Mouse (Mus musculus) gastrocnemius, adult 2 months (tissue): Measurements from ENCODE around the gene Ophn1. TPM values are rescaled to one million over a fixed set of nuclear protein-coding genes. Genes with fewer than 3 reads are reported as not detected.

Experiments used
- DNase-seq: peaks from one replicate; pipeline ENCODE4 v3.0.0; 2022
- H3K27ac ChIP-seq: fragments of 200-600 bp; 2 replicates; pipeline ENCODE4 v1.8.1; 2022; ENCODE audit warnings: mild to moderate bottlenecking
- H3K4me3 ChIP-seq: fragments of 200-600 bp; 2 replicates; pipeline ENCODE4 v1.8.1; 2022; ENCODE audit warnings: mild to moderate bottlenecking, moderate library complexity
- CTCF ChIP-seq: fragments of 200-600 bp; IDR thresholded peaks from 2 replicates; pipeline ENCODE4 v1.8.1; 2022; ENCODE audit warnings: antibody characterized with exemption, mild to moderate bottlenecking, moderate library complexity
- intact Hi-C: fragments of 180-260 bp; cut with DNase I; formaldehyde crosslinking; loops from one replicate; pipeline ENCODE4 v1.15.1; 2025
- total RNA-seq, 2 experiments: library from RNA; stranded (reverse); gene quantifications; 2 replicates each; pipeline ENCODE4 v1.2.3; 2021

The Ophn1 gene
- total RNA-seq, 2 experiments from 2014 or later, result 3.5 to 3.9 TPM

DNA sequence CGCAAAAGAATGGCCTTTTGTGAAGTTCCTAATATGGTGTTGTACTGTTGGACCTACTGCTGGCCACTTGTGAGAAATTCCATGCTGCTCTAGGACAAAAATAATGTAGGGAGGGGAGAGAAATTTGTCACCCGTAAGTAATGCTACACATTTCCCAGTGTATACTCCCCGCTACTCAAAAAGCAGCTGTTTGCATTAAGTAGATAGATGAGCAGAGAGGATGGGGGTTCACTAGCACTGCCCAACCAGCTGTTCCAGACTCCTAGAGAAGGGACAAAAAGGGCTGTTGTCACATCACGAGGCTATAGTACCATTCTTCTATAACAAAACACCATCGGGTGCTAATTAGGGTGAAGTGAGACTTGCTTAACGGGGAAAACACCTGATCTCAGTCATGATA, 15.7 kb downstream of the Ophn1 start:
- TF ChIP-seq CTCF, result no peak
- intact Hi-C loops, result no loop called here
- no peak for DNase-seq

DNA sequence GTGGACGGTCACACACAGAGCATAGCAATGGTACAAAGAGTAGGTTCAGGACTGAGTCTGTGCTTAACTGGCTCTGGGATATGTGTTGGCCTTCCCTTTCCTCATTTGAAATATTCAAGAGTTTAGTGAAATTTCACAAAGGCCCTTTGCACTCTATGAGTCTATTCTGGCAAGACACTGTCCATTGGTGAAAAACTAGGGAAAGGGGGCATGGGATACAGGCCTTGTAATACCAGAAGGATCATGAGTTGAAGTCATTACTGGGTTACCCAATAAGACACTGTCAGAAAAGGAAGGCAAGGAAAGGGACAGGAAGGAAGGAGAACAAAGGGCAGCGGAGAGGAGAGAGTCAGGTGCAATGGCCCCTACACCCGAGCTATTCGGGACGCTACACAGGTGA, 16.7 kb downstream of the Ophn1 start:
- Histone ChIP-seq H3K27ac (no peak overlapping the region), H3K4me3 (no peak overlapping the region)
- intact Hi-C loops, result no loop called here
- DNase-seq, result no peak
- no peak for TF ChIP-seq CTCF

More for the DNA sequence above, 15.7 kb downstream of the Ophn1 start:
- Histone ChIP-seq H3K27ac (no peak overlapping the region), H3K4me3 (no peak overlapping the region)

DNA sequence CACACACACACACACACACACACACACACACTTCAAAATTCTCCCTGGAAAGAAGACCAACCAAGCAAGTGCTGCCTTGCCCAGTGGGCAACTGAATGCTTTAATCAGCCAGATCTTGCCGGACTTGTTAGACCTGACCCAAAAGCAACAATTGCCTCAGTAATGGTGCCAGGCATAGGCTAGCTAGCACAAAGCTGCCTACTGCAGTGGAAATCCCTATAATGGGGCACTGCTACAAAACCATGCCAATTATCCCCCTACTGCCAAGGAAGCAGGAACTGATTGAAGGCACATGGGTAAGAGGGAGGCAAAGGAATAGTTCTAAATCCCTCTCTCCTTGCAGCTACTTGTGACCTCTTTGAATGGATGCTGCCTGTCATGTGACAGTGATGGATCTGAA, 18.8 kb downstream of the Ophn1 start:
- TF ChIP-seq CTCF, result no peak
- intact Hi-C loops, result no loop called here
- Histone ChIP-seq H3K27ac (no peak overlapping the region), H3K4me3 (no peak overlapping the region)
- no peak for DNase-seq

DNA sequence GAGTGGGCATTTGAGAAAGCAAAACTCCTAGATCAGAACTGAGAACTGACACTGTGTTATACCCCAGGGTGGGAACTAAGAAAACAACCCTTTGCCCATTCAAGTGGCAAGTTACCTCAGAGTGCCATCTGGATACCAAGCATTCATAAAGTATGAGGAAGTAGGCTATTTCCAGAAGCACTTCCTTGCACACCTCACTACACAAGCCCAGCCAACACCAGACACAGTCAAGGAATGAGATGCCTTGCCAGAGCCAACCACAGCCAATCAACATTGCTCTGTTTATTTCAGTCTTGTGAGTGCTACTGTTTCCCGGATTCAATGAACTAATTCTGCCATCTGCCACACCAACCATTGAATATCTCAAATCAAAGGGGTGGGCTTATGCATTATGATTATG, 20.3 kb downstream of the Ophn1 start:
- Histone ChIP-seq H3K27ac (no peak overlapping the region), H3K4me3 (no peak overlapping the region)
- intact Hi-C loops, result no loop called here
- TF ChIP-seq CTCF, result no peak
- no peak for DNase-seq

DNA sequence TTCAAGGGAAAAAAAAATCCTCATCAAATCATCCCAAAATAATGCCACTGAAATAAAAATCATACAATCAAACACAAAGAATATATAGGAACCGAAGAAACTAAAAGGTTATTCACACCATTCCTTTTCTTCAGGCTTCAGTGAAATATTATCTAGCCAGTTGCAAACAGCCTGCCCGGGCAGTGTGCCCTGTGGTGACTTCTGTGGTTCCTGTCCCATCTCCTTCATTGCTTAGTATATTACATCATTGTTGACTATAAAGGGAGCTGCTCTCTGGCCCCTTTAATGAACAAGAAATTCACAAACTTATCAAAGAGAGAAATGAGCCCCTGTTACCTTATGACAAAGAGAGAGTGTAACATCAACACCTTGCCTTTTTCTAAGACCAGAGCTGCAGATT, 21.1 kb downstream of the Ophn1 start:
- no peak overlapping the region for H3K4me3 ChIP-seq
- no peak overlapping the region for H3K27ac ChIP-seq
- TF ChIP-seq CTCF, result no peak
- peak; percentile 58 for DNase-seq
- intact Hi-C loops, result no loop called here

DNA sequence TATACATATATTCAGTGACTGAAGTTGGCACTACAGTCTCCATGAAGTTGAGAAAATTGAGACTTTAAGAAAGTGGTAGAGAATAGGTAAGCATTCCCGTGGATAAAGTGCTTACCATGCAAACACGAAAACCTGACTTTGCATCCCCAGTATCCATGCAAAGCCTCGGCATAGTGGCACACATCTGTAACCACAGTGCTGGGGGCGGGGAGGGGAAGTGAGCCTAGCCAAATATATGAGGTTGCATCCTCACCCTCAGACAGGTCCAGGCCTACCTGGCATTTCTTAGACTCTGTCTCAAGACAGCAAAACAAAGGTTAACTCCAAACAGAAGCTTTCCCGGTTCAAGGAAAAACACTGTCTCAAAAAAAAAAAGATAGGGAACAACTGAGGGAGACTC, 21.7 kb downstream of the Ophn1 start:
- intact Hi-C loops, result no loop called here
- TF ChIP-seq CTCF, result no peak

DNA sequence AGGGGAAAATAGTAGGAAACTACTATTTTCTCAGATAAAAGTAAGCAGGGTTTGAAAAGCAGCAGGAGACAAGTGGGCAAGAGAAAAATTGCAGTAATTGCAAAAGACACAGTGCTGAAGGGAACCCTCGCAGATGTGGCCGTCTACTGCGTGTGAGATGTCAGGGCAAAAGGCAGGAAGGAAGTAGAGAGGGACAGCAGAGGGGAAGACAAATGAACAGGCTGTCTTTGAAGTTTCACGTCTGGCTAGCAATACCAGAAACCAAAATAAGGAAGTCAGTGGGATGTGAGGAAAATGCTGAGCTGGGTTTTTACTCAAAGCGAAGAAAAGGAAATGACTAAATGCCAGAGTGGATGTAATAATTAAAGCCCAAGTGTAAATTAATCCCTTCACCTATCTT, 30.7 kb downstream of the Ophn1 start:
- intact Hi-C loops, result no loop called here
- no peak for TF ChIP-seq CTCF
- DNase-seq, result no peak
- no peak overlapping the region for H3K27ac ChIP-seq
- no peak overlapping the region for H3K4me3 ChIP-seq

More for the DNA sequence above, 21.7 kb downstream of the Ophn1 start:
- H3K4me3 ChIP-seq, result no peak overlapping the region
- no peak overlapping the region for H3K27ac ChIP-seq
- no peak for DNase-seq

DNA sequence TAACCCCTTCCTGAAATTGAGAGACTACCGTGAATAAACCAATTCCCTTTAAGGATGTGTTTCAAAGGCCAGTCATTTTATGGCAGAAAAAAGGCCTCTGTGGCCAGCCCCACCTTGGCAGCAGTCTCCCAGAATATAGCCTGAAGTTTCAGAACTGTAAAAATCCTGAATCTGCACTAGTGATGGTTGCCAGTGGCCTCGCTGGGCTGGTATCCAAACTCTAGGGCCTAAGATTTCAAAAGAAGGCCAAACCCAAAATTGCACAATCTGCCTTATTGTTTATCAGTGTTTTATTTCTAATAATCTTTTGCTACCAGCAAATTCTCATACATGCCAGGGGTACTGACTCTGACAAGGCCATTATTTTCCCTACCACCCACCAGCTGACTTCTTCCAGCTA, 34.8 kb downstream of the Ophn1 start:
- peak; percentile 68 for DNase-seq
- Histone ChIP-seq H3K27ac (peak overlapping the region; percentile 66), H3K4me3 (no peak overlapping the region)
- no peak for TF ChIP-seq CTCF
- intact Hi-C loops, result no loop called here

DNA sequence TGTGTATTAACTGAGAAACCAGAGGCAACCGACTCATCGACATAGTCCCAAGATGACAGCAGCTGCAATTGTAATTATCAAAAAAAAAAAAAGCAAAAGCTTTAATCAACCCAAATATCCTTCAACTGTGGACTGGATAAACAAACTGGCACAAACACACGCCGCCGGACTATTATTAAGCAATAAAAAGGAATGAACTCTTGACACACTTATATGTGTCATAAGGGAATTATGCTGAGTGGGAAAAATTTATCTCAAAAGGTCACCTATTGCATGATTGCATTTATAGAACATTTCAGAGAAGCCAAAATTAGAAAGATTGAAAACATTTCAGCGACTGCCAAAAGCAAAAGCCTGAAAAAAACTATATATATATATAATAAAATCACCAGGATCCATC, 40.0 kb downstream of the Ophn1 start:
- DNase-seq, result no peak
- intact Hi-C loops, result no loop called here
- Histone ChIP-seq H3K4me3 (no peak overlapping the region), H3K27ac (no peak overlapping the region)
- TF ChIP-seq CTCF, result no peak

DNA sequence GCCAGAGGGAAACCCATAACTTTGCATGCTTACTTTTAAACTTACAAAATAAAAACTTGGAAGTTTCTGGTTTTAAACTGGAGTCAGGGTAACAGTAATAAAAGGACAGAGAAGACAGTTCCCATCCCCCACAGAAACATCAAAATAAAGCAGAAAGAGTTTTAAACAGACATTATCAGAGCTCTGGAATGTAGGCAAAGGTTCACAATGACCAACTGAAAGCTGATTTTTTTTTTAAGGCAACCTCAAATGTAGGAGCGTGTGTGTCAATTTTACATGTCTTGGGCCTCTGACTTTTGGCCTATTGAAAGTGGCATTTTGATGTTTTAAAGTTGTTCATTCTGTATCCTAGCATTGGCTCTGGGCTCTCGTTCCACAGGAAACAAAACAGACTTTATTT, 49.2 kb downstream of the Ophn1 start:
- intact Hi-C loops, result no loop called here

DNA sequence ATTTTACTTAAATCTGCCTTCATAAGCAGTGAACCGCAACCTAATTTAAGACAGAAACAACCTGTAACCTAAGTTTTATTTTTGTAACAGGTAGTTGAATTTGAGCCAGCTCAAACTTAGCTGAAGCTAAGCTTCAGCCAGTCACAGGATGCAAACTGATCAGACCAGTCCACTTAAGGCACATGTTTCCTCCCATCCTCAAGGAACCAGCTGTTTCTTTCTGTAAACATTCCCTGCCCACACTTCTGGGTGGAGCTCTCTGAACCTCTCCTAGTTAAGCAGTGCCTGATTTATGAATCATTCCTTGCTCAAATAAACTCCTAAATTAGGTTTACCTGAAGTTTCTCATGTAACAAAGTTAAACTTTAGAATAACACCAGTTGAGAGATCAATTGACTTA, 54.8 kb downstream of the Ophn1 start:
- TF ChIP-seq CTCF, result no peak
- no peak for DNase-seq
- H3K4me3 ChIP-seq, result no peak overlapping the region
- intact Hi-C loops, result no loop called here
- H3K27ac ChIP-seq, result no peak overlapping the region

More for the DNA sequence above, 49.2 kb downstream of the Ophn1 start:
- TF ChIP-seq CTCF, result no peak
- DNase-seq, result no peak
- Histone ChIP-seq H3K27ac (no peak overlapping the region), H3K4me3 (no peak overlapping the region)

DNA sequence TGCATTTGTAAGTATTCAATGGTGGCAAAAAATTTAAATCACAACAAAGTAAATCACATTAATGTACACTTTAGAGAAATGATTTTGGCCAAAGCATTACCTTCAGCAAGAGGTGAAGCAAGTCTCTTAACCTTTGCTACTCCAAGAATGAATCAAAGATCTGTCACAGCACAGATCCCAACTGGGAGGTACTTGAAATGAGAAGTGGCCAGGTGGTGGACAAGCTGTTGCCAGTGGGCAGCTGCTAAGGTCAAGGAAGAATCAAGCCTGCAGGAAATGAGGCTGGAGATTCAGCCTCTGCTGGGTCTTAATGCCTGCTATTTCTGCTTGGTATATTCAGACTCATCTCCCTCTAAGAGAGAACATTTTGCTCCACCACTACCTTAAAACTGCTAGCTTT, 87.0 kb downstream of the Ophn1 start:
- no peak for TF ChIP-seq CTCF
- intact Hi-C loops, result no loop called here
- H3K27ac ChIP-seq, result no peak overlapping the region

DNA sequence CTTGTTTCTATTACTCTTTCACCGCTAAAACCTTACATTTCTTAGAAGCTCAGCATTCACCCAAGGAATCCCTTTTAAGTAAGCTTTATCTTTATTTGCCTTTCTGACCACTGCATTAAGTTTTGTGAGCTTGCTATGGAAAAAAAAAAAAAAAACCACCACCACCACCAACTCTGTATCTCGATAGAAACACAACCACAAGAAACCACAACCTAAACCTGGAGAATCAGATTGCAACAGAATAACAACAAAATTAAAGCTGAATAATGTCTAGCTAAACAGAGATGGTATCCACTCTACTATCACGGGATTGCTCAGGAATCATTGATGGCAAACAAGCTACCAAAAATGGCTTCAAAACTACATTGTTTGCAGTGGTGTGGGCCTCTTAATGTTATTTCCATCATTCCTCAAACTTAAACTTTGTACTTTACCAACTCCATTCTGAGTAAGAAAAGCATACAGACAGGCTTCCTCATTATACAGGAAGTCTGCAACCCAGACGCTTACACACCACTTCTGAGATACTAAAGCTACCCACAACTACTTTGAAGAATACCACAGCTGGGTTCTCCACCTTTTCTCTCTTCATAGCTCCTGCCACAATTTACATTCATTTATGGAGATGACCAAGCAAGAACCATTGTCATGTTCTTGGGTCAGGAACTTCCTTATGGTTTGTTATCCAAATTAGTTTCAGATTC, 116.4 kb downstream of the Ophn1 start:
- TF ChIP-seq CTCF, result no peak
- H3K27ac ChIP-seq, result no peak overlapping the region

More for the DNA sequence above, 87.0 kb downstream of the Ophn1 start:
- no peak overlapping the region for H3K4me3 ChIP-seq
- DNase-seq, result no peak

DNA sequence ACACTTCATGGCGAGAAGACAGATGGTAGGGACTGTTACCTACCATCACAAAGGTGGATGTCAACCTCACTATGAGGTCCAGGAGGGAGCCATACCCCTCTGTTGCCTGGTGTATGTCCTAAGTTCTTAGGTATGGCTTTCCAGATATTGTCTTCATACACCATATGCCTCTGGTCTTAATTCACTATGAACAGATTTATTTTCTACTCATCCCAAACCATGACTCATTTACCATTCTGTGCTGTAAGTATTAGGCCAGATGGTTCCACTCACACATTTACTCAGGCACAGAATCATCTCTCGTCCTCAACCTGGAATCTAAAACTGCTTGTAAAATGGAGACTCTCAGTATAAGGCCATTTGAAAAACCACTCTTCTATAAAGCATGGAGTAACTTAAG, 135.7 kb downstream of the Ophn1 start:
- Histone ChIP-seq H3K27ac (no peak overlapping the region), H3K4me3 (no peak overlapping the region)
- intact Hi-C loops, result loop anchor here (5.0 kb wide), 1 partner anchor 37 kb away; no protein-coding TSS in a partner anchor
- no peak for TF ChIP-seq CTCF
- no peak for DNase-seq

More for the DNA sequence above, 116.4 kb downstream of the Ophn1 start:
- intact Hi-C loops, result no loop called here
- H3K4me3 ChIP-seq, result no peak overlapping the region
- no peak for DNase-seq
